Mouse (Mus musculus): ENCODE results near the gene Uimc1. TPM values are rescaled to one million over a fixed set of nuclear protein-coding genes. Genes with fewer than 3 reads are reported as not detected.

Gene Uimc1
- total and polyA plus RNA-seq, 3 experiments = 20.7 to 177 (median 44.5) TPM

GRCm38 (mm10) chr13:55005691-55006414, 94.2 kb downstream of the Uimc1 start:
- Histone ChIP-seq H3K27me3 (replicated peaks) (peaks cover 95% of the 10 kb centered on the region), H3K4me1 (ENCODE audit: control insufficient read depth in 1 of 2, insufficient read depth in 2 of 2) (no peaks in the 10 kb centered on the region; a peak in 1 of 4 replicates)

GRCm38 (mm10) chr13:55004646-55005045, 95.5 kb downstream of the Uimc1 start:
- H3K9ac ChIP-seq (ENCODE audit: insufficient read depth, low read depth) = no peak overlapping the region
- TF ChIP-seq ELF1 (IDR thresholded peaks at IDR 0.05; ENCODE audit: low read depth, low read length) (no peak), RCOR1 (conservative IDR thresholded peaks at IDR 0.05; ENCODE audit: low read depth, low read length) (no peak), EP300 (IDR thresholded peaks at IDR 0.05; ENCODE audit: low read length) (no peak), MYC (IDR thresholded peaks at IDR 0.05; ENCODE audit: low read depth, low read length) (no peak), PAX5 (IDR thresholded peaks at IDR 0.05; ENCODE audit: low read length) (no peak), MAZ (IDR thresholded peaks at IDR 0.05; ENCODE audit: low read depth, low read length) (no peak), NELFE (IDR thresholded peaks at IDR 0.05; ENCODE audit: low read depth, low read length) (no peak), TBP (conservative IDR thresholded peaks at IDR 0.05; ENCODE audit: low read depth, low read length) (no peak), CHD1 (IDR thresholded peaks at IDR 0.05; ENCODE audit: low read depth, low read length) (no peak), ZC3H11A (IDR thresholded peaks at IDR 0.05; ENCODE audit: low read depth, low read length) (no peak), CHD2 (IDR thresholded peaks at IDR 0.05; ENCODE audit: low read length) (no peak), UBTF (IDR thresholded peaks at IDR 0.05; ENCODE audit: low read depth, low read length) (no peak), ZKSCAN1 (IDR thresholded peaks at IDR 0.05; ENCODE audit: borderline replicate concordance, low read depth, low read length) (no peak), MAFK (IDR thresholded peaks at IDR 0.05; ENCODE audit: insufficient replicate concordance, low read length) (no peak), MAX (IDR thresholded peaks at IDR 0.05; ENCODE audit: low read length) (no peak), MXI1 (IDR thresholded peaks at IDR 0.05; ENCODE audit: low read depth, low read length) (no peak), KAT2A (IDR thresholded peaks at IDR 0.05; ENCODE audit: insufficient replicate concordance, low read length) (no peak), E2F4 (IDR thresholded peaks at IDR 0.05; ENCODE audit: insufficient replicate concordance, low read depth, low read length) (no peak)
- no peaks in the 10 kb centered on the region for H3K79me2 ChIP-seq (replicated peaks; ENCODE audit: control insufficient read depth, extremely low read depth, insufficient read depth, poor library complexity, severe bottlenecking)
- in situ Hi-C loops (cut with MboI; ENCODE audit: low pct_ligation_motif_present, low pct_unique_long_range_greater_than_20kb, low sequenced_read_pairs) = no loop called here
- dilution Hi-C loops (cut with MboI; ENCODE audit: extremely low pct_ligation_motif_present, extremely low pct_unique_long_range_greater_than_20kb, low sequenced_read_pairs) = no loop called here
- H3K9me3 ChIP-seq (replicated peaks; ENCODE audit: low read length) = no peaks in the 10 kb centered on the region
- no peak overlapping the region for H3K27ac ChIP-seq (ENCODE audit: insufficient read depth, low read depth)
- no peaks in the 10 kb centered on the region; a peak in 1 of 4 replicates for H3K4me1 ChIP-seq (ENCODE audit: control insufficient read depth in 1 of 2, insufficient read depth in 2 of 2)
- no peak overlapping the region for H3K4me3 ChIP-seq (replicated peaks in 1 of 3; ENCODE audit: low read depth in 2 of 3, low read length in 2 of 3, poor library complexity in 1 of 3)
- no peak for DNase-seq (ENCODE audit: extremely low read depth)
- no peak overlapping the region for H3K4me2 ChIP-seq (ENCODE audit: insufficient read depth, low read depth, poor library complexity, severe bottlenecking)
- peaks cover 96% of the 10 kb centered on the region for H3K27me3 ChIP-seq (replicated peaks)
- H3K36me3 ChIP-seq (replicated peaks in 1 of 2; ENCODE audit: control insufficient read depth in 1 of 2, insufficient read depth in 1 of 2, low read length in 1 of 2) = no peaks in the 10 kb centered on the region

More at GRCm38 (mm10) chr13:55005691-55006414, 94.2 kb downstream of the Uimc1 start:
- Histone ChIP-seq H3K9me3 (replicated peaks; ENCODE audit: low read length) (no peaks in the 10 kb centered on the region), H3K36me3 (replicated peaks in 1 of 2; ENCODE audit: control insufficient read depth in 1 of 2, insufficient read depth in 1 of 2, low read length in 1 of 2) (no peaks in the 10 kb centered on the region), H3K27ac (ENCODE audit: insufficient read depth, low read depth) (no peak overlapping the region), H3K79me2 (replicated peaks; ENCODE audit: control insufficient read depth, extremely low read depth, insufficient read depth, poor library complexity, severe bottlenecking) (no peaks in the 10 kb centered on the region), H3K4me2 (ENCODE audit: insufficient read depth, low read depth, poor library complexity, severe bottlenecking) (no peak overlapping the region), H3K9ac (ENCODE audit: insufficient read depth, low read depth) (no peak overlapping the region), H3K4me3 (replicated peaks in 1 of 3; ENCODE audit: low read depth in 2 of 3, low read length in 2 of 3, poor library complexity in 1 of 3) (no peak overlapping the region)
- no peak for TF ChIP-seq POLR2A (IDR thresholded peaks at IDR 0.05; ENCODE audit: low read depth, low read length)
- TF ChIP-seq EP300 (IDR thresholded peaks at IDR 0.05; ENCODE audit: low read length) = no peak
- no peak for TF ChIP-seq BHLHE40 (IDR thresholded peaks at IDR 0.05; ENCODE audit: low read depth, low read length)
- TF ChIP-seq CHD2 (IDR thresholded peaks at IDR 0.05; ENCODE audit: low read length) = no peak
- TF ChIP-seq IRF4 (IDR thresholded peaks at IDR 0.05; ENCODE audit: low read depth, low read length) = no peak
- no peak for TF ChIP-seq ZNF384 (IDR thresholded peaks at IDR 0.05; ENCODE audit: low read depth, low read length)
- TF ChIP-seq MEF2A (IDR thresholded peaks at IDR 0.05; ENCODE audit: borderline replicate concordance, low read depth, low read length) = no peak
- no peak for TF ChIP-seq MAFK (IDR thresholded peaks at IDR 0.05; ENCODE audit: insufficient replicate concordance, low read length)
- TF ChIP-seq ZKSCAN1 (IDR thresholded peaks at IDR 0.05; ENCODE audit: borderline replicate concordance, low read depth, low read length) = no peak
- TF ChIP-seq CTCF (conservative IDR thresholded peaks at IDR 0.05 in 1 of 2, IDR thresholded peaks at IDR 0.05 in 1 of 2; ENCODE audit: low read depth in 2 of 2, low read length in 2 of 2) = no peak
- TF ChIP-seq USF1 (IDR thresholded peaks at IDR 0.05; ENCODE audit: low read depth, low read length) = no peak
- TF ChIP-seq ETS1 (conservative IDR thresholded peaks at IDR 0.05; ENCODE audit: low read depth, low read length) = no peak
- in situ Hi-C loops (cut with MboI; ENCODE audit: low pct_ligation_motif_present, low pct_unique_long_range_greater_than_20kb, low sequenced_read_pairs) = no loop called here
- dilution Hi-C loops (cut with MboI; ENCODE audit: extremely low pct_ligation_motif_present, extremely low pct_unique_long_range_greater_than_20kb, low sequenced_read_pairs) = no loop called here
- DNase-seq (ENCODE audit: extremely low read depth) = no peak

Data from CH12.LX (cell line).